Mouse (Mus musculus) megakaryocyte, embryonic 14.5 days (primary cell): ENCODE data around the gene Cd47.

Experiments
- FLI1 ChIP-seq: IDR thresholded peaks from 2 replicates; pipeline ENCODE4 v1.6.1; 2012; ENCODE audit warnings: low read length, inconsistent platforms, mixed read lengths
- GATA1 ChIP-seq: IDR thresholded peaks from 3 replicates; pipeline ENCODE4 v1.6.1; 2012; ENCODE audit warnings: mixed read lengths, low read length, inconsistent platforms, borderline replicate concordance

DNA sequence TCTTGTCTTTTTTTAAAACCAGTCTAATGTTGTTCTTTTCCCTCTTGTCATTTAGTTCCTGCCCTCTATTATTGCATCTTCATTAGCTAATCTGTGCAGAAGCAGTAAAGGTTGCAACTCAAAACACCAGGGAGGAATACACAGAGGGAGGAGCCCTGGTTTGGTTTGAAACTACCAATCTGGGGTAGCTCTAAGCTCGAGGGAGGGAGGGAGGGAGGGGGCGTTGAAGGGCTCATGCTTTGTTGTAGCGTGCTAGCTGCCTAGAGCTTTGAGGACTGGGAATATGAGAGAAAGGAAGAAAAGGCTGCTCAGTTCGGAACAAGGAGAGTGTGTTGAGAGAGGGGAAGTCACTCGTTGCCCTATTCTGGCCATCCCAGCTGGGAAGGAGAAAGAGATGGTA is 105.7 kb downstream of the Cd47 start:
- TF ChIP-seq GATA1 = no peak
- no peak for TF ChIP-seq FLI1
